Mouse (Mus musculus): Measurements from ENCODE around the gene Bcas3. TPM values are rescaled to one million over a fixed set of nuclear protein-coding genes. Genes with fewer than 3 reads are reported as not detected.

Gene Bcas3
- polyA plus RNA-seq, 1 experiment from 2014 or later, result 26.0 TPM

GRCm38 (mm10) chr11:85836523-85837290 lies 483.7 kb downstream of the Bcas3 start:
- Histone ChIP-seq H3K27ac (ENCODE audit: low read length) (peak overlapping the region; percentile 97), H3K4me3 (ENCODE audit: low read depth, low read length) (peak overlapping the region; percentile 63), H3K9me3 (ENCODE audit: low read length) (no peaks in the 10 kb centered on the region), H3K9ac (replicated peaks; ENCODE audit: low read depth) (peak overlapping the region; percentile 84), H3K27me3 (replicated peaks; ENCODE audit: insufficient read depth, low read length) (peaks cover 44% of the 10 kb centered on the region), H3K4me2 (replicated peaks; ENCODE audit: low read depth, low read length) (peak overlapping the region; percentile 80), H3K4me1 (ENCODE audit: insufficient read depth, low read depth, low read length) (peaks cover 2% of the 10 kb centered on the region; the same call in 1 of the 2 replicates), H3K36me3 (ENCODE audit: insufficient read depth, low read length) (peaks cover 32% of the 10 kb centered on the region)
- WGBS, result 11% methylated on average over 32 of the region's 32 CpGs
- ATAC-seq (no peak), DNase-seq (ENCODE audit: low spot score) (no peak)
- no peak for TF ChIP-seq EP300 (IDR thresholded peaks at IDR 0.05)

GRCm38 (mm10) chr11:85837291-85837647 lies 484.3 kb downstream of the Bcas3 start:
- TF ChIP-seq CTCF (IDR thresholded peaks at IDR 0.05) (no peak), EP300 (IDR thresholded peaks at IDR 0.05) (no peak)
- peak overlapping the region; percentile 80 for H3K4me2 ChIP-seq (replicated peaks; ENCODE audit: low read depth, low read length)
- H3K36me3 ChIP-seq (ENCODE audit: insufficient read depth, low read length), result peaks cover 32% of the 10 kb centered on the region
- ATAC-seq (no peak), DNase-seq (ENCODE audit: low spot score) (no peak)
- peak overlapping the region; percentile 84 for H3K9ac ChIP-seq (replicated peaks; ENCODE audit: low read depth)
- WGBS, result 4% methylated on average over 17 of the region's 18 CpGs
- H3K4me3 ChIP-seq (ENCODE audit: low read depth, low read length), result peak overlapping the region; percentile 63
- H3K4me1 ChIP-seq (ENCODE audit: insufficient read depth, low read depth, low read length), result peaks cover 7% of the 10 kb centered on the region; the same call in 1 of the 2 replicates
- no peaks in the 10 kb centered on the region for H3K9me3 ChIP-seq (ENCODE audit: low read length)
- peaks cover 44% of the 10 kb centered on the region for H3K27me3 ChIP-seq (replicated peaks; ENCODE audit: insufficient read depth, low read length)
- H3K27ac ChIP-seq (ENCODE audit: low read length), result peak overlapping the region; percentile 97

GRCm38 (mm10) chr11:85837648-85838423 lies 484.9 kb downstream of the Bcas3 start:
- DNase-seq (ENCODE audit: low spot score) (peak; percentile 41), ATAC-seq (no peak)
- peaks cover 32% of the 10 kb centered on the region for H3K36me3 ChIP-seq (ENCODE audit: insufficient read depth, low read length)
- peak overlapping the region; percentile 80 for H3K4me2 ChIP-seq (replicated peaks; ENCODE audit: low read depth, low read length)
- peak overlapping the region; percentile 97 for H3K27ac ChIP-seq (ENCODE audit: low read length)
- peak overlapping the region; percentile 84 for H3K9ac ChIP-seq (replicated peaks; ENCODE audit: low read depth)
- no peak for TF ChIP-seq CTCF (IDR thresholded peaks at IDR 0.05)
- no peak for TF ChIP-seq EP300 (IDR thresholded peaks at IDR 0.05)
- H3K9me3 ChIP-seq (ENCODE audit: low read length), result no peaks in the 10 kb centered on the region
- WGBS, result 4% methylated on average over 50 of the region's 67 CpGs
- H3K4me1 ChIP-seq (ENCODE audit: insufficient read depth, low read depth, low read length), result peaks cover 11% of the 10 kb centered on the region; the same call in 1 of the 2 replicates
- peak overlapping the region; percentile 63 for H3K4me3 ChIP-seq (ENCODE audit: low read depth, low read length)
- peaks cover 44% of the 10 kb centered on the region for H3K27me3 ChIP-seq (replicated peaks; ENCODE audit: insufficient read depth, low read length)

GRCm38 (mm10) chr11:85838424-85839257 lies 485.7 kb downstream of the Bcas3 start:
- peaks cover 14% of the 10 kb centered on the region; the same call in 1 of the 2 replicates for H3K4me1 ChIP-seq (ENCODE audit: insufficient read depth, low read depth, low read length)
- H3K4me2 ChIP-seq (replicated peaks; ENCODE audit: low read depth, low read length), result peak overlapping the region; percentile 80
- no peak for ATAC-seq
- no peaks in the 10 kb centered on the region for H3K9me3 ChIP-seq (ENCODE audit: low read length)
- peaks cover 44% of the 10 kb centered on the region for H3K27me3 ChIP-seq (replicated peaks; ENCODE audit: insufficient read depth, low read length)
- 24% methylated on average over 20 of the region's 20 CpGs for WGBS
- H3K9ac ChIP-seq (replicated peaks; ENCODE audit: low read depth), result peak overlapping the region; percentile 84
- H3K4me3 ChIP-seq (ENCODE audit: low read depth, low read length), result peak overlapping the region; percentile 63
- TF ChIP-seq EP300 (IDR thresholded peaks at IDR 0.05) (no peak), CTCF (IDR thresholded peaks at IDR 0.05) (no peak)
- peak overlapping the region; percentile 97 for H3K27ac ChIP-seq (ENCODE audit: low read length)
- peak; percentile 45 for DNase-seq (ENCODE audit: low spot score)
- peaks cover 32% of the 10 kb centered on the region for H3K36me3 ChIP-seq (ENCODE audit: insufficient read depth, low read length)

GRCm38 (mm10) chr11:85839258-85840030 lies 486.5 kb downstream of the Bcas3 start:
- peaks cover 32% of the 10 kb centered on the region for H3K36me3 ChIP-seq (ENCODE audit: insufficient read depth, low read length)
- peak overlapping the region; percentile 84 for H3K9ac ChIP-seq (replicated peaks; ENCODE audit: low read depth)
- peaks cover 14% of the 10 kb centered on the region; the same call in 1 of the 2 replicates for H3K4me1 ChIP-seq (ENCODE audit: insufficient read depth, low read depth, low read length)

More at GRCm38 (mm10) chr11:85839258-85840030, 486.5 kb downstream of the Bcas3 start:
- DNase-seq (ENCODE audit: low spot score), result no peak
- Histone ChIP-seq H3K4me3 (ENCODE audit: low read depth, low read length) (peak overlapping the region; percentile 63), H3K4me2 (replicated peaks; ENCODE audit: low read depth, low read length) (peak overlapping the region; percentile 80), H3K27ac (ENCODE audit: low read length) (peak overlapping the region; percentile 97), H3K27me3 (replicated peaks; ENCODE audit: insufficient read depth, low read length) (peaks cover 44% of the 10 kb centered on the region), H3K9me3 (ENCODE audit: low read length) (no peaks in the 10 kb centered on the region)
- TF ChIP-seq EP300 (IDR thresholded peaks at IDR 0.05) (no peak), CTCF (IDR thresholded peaks at IDR 0.05) (no peak)
- no peak for ATAC-seq
- WGBS, result 40% methylated on average over 7 of the region's 7 CpGs
